ENCODE assay signal across 18 mouse cellular contexts in the genomic region with DNA sequence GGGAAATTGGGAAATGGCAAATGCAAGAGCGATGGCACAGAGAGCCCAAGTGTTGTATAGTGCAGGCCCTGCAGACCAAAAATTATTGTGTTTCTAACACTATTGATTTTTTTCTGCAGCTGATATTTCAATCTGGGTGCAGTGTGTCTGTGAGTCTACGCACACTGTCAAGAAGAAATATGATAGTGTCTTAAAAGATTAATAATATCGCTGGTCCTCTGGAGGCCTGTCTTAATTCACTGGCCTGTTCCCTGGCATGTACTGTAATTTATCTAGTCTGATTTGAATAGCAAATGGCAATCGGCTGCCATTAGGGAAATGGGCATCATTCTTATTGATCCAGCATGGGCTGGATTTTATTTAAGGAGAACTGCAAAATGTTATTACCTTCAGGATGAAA.
A peak's percentile ranks its signal among the peaks of the same experiment; 100 is the strongest.
DNase-seq lines count a peak whose midpoint lies in the region; ATAC-seq and TF ChIP-seq lines count a peak whose summit lies in the region.
"Had no signal": no experiment of that assay in that cellular context is flagged by ENCODE, and none has a peak within 500 bp of the region (broad histone marks: within the 10 kb centered on the region; RNA-seq: fewer than 3 reads in every experiment).

No protein-coding gene starts in this region.

- H3K36me3 ChIP-seq in hindbrain, embryonic 12.5 days, result no peaks in the 10 kb centered on the region
- H3K36me3 ChIP-seq in hindbrain, postnatal 0 days (ENCODE audit: insufficient read depth, low read length), result no peaks in the 10 kb centered on the region
- H3K36me3 ChIP-seq in neural tube, embryonic 12.5 days, result no peaks in the 10 kb centered on the region
- no peaks in the 10 kb centered on the region for H3K36me3 ChIP-seq in neural tube, embryonic 13.5 days
- H3K36me3 ChIP-seq: embryonic facial prominence, embryonic 10.5 days had no signal

- no peak overlapping the region for H3K9ac ChIP-seq in hindbrain, embryonic 12.5 days
- H3K9ac ChIP-seq in hindbrain, postnatal 0 days (replicated peaks; ENCODE audit: low read length), result no peak overlapping the region
- no peak overlapping the region for H3K9ac ChIP-seq in neural tube, embryonic 12.5 days
- H3K9ac ChIP-seq in neural tube, embryonic 13.5 days, result no peak overlapping the region
- H3K9ac ChIP-seq: forebrain, embryonic 13.5 days; forebrain, postnatal 0 days; heart, embryonic 13.5 days had no signal

- 70% methylated on average over 4 of the region's 4 CpGs for WGBS in hindbrain, embryonic 12.5 days
- 79% methylated on average over 4 of the region's 4 CpGs for WGBS in hindbrain, postnatal 0 days
- 68% methylated on average over 4 of the region's 4 CpGs for WGBS in neural tube, embryonic 12.5 days
- 56% methylated on average over 4 of the region's 4 CpGs for WGBS in neural tube, embryonic 13.5 days

- no peaks in the 10 kb centered on the region for H3K9me3 ChIP-seq in hindbrain, embryonic 12.5 days (replicated peaks)
- H3K9me3 ChIP-seq in hindbrain, postnatal 0 days (ENCODE audit: low read length), result no peaks in the 10 kb centered on the region
- H3K9me3 ChIP-seq in neural tube, embryonic 12.5 days, result no peaks in the 10 kb centered on the region
- peaks cover 6% of the 10 kb centered on the region; the same call in 1 of the 2 replicates for H3K9me3 ChIP-seq in neural tube, embryonic 13.5 days
- H3K9me3 ChIP-seq: embryonic facial prominence, embryonic 10.5 days; heart, embryonic 13.5 days had no signal

- H3K4me2 ChIP-seq in hindbrain, embryonic 12.5 days (replicated peaks), result no peak overlapping the region
- H3K4me2 ChIP-seq in hindbrain, postnatal 0 days (ENCODE audit: low read depth, low read length), result no peak overlapping the region
- no peak overlapping the region for H3K4me2 ChIP-seq in neural tube, embryonic 12.5 days (replicated peaks)
- no peak overlapping the region for H3K4me2 ChIP-seq in neural tube, embryonic 13.5 days
- H3K4me2 ChIP-seq: forebrain, embryonic 13.5 days; heart, embryonic 13.5 days had no signal

- TF ChIP-seq CTCF in hindbrain, postnatal 0 days (IDR thresholded peaks at IDR 0.05; ENCODE audit: low read depth), result no peak

- DNase-seq in hindbrain, postnatal 0 days (ENCODE audit: low spot score), result no peak
- DNase-seq in neural tube, embryonic 10.5 days (ENCODE audit: extremely low spot score, low spot score), result no peak
- no peak for DNase-seq in cerebellum, postnatal 25 days
- DNase-seq: adrenal gland, postnatal 10 days; cerebellum, adult 11 months; cerebellum, adult 8-10 months; cerebellum, postnatal 36 days; forebrain, postnatal 0 days; gastrocnemius, adult 2 months; gastrocnemius, postnatal 25 days; heart, postnatal 36 days had no signal

- ATAC-seq in hindbrain, embryonic 12.5 days (ENCODE audit: low FRiP score), result peak; percentile 74
- no peak for ATAC-seq in hindbrain, postnatal 0 days
- peak; percentile 58; the same call in 1 of the 2 replicates for ATAC-seq in neural tube, embryonic 12.5 days (ENCODE audit: low FRiP score, low read depth)
- ATAC-seq in neural tube, embryonic 13.5 days (ENCODE audit: low read depth), result peak; percentile 74
- no peak for ATAC-seq in frontal cortex, adult (ENCODE audit: low TSS enrichment)
- ATAC-seq: forebrain, embryonic 13.5 days; forebrain, postnatal 0 days had no signal

- H3K4me1 ChIP-seq in hindbrain, embryonic 12.5 days, result peaks cover 3% of the 10 kb centered on the region; the same call in 1 of the 2 replicates
- H3K4me1 ChIP-seq in hindbrain, postnatal 0 days (ENCODE audit: insufficient read depth, low read length), result no peaks in the 10 kb centered on the region
- H3K4me1 ChIP-seq in neural tube, embryonic 12.5 days, result no peaks in the 10 kb centered on the region
- H3K4me1 ChIP-seq in neural tube, embryonic 13.5 days (replicated peaks), result peaks cover 29% of the 10 kb centered on the region

- H3K27me3 ChIP-seq in hindbrain, embryonic 12.5 days, result no peaks in the 10 kb centered on the region
- no peaks in the 10 kb centered on the region for H3K27me3 ChIP-seq in hindbrain, postnatal 0 days (ENCODE audit: insufficient read depth, low read length)
- no peaks in the 10 kb centered on the region for H3K27me3 ChIP-seq in neural tube, embryonic 12.5 days (replicated peaks)
- no peaks in the 10 kb centered on the region for H3K27me3 ChIP-seq in neural tube, embryonic 13.5 days
- H3K27me3 ChIP-seq: forebrain, embryonic 13.5 days; heart, embryonic 13.5 days had no signal

- H3K4me3 ChIP-seq in hindbrain, embryonic 12.5 days, result no peak overlapping the region
- H3K4me3 ChIP-seq in hindbrain, postnatal 0 days (ENCODE audit: low read length), result no peak overlapping the region
- H3K4me3 ChIP-seq in neural tube, embryonic 12.5 days, result no peak overlapping the region
- no peak overlapping the region for H3K4me3 ChIP-seq in neural tube, embryonic 13.5 days
- H3K4me3 ChIP-seq: embryonic facial prominence, embryonic 10.5 days; forebrain, embryonic 13.5 days; gastrocnemius, adult 2 months; heart, embryonic 13.5 days had no signal

- peak overlapping the region; percentile 55; the same call in 1 of the 2 replicates for H3K27ac ChIP-seq in hindbrain, embryonic 12.5 days
- H3K27ac ChIP-seq in hindbrain, postnatal 0 days, result no peak overlapping the region
- no peak overlapping the region for H3K27ac ChIP-seq in neural tube, embryonic 12.5 days
- H3K27ac ChIP-seq in neural tube, embryonic 13.5 days (replicated peaks), result peak overlapping the region; percentile 74
- H3K27ac ChIP-seq: embryonic facial prominence, embryonic 10.5 days; forebrain, embryonic 13.5 days; gastrocnemius, adult 2 months; heart, embryonic 13.5 days had no signal

Comparison
In these comparisons a context has a peak if more than half of its experiments do, and no peak if none do; other contexts are left out.
1. ATAC-seq: peak in hindbrain, embryonic 12.5 days (single experiment), neural tube, embryonic 12.5 days (single experiment) and neural tube, embryonic 13.5 days (single experiment); none in hindbrain, postnatal 0 days (single experiment) and frontal cortex, adult (single experiment).
2. H3K27ac ChIP-seq: peak in hindbrain, embryonic 12.5 days (single experiment) and neural tube, embryonic 13.5 days (single experiment); none in hindbrain, postnatal 0 days (single experiment) and neural tube, embryonic 12.5 days (single experiment).